Mouse (Mus musculus): ENCODE measurements around the gene Arpc5l. TPM values are rescaled to one million over a fixed set of nuclear protein-coding genes. Genes with fewer than 3 reads are reported as not detected.

Arpc5l gene
- 100 to 1,000 TPM; 100 to 107 TPM for total RNA-seq (2021)
- long read RNA-seq, experiment 1, full-length matches to known transcripts = 8 of 18 reads
- long read RNA-seq, experiment 1, partial matches to known transcripts = 0 of 18 reads
- long read RNA-seq, experiment 1, other reads (novel, unspliced or antisense) = 10 of 18 reads
- long read RNA-seq, experiment 2, full-length matches to known transcripts = 10 of 15 reads
- long read RNA-seq, experiment 2, partial matches to known transcripts = 0 of 15 reads
- long read RNA-seq, experiment 2, other reads (novel, unspliced or antisense) = 5 of 15 reads

- intact Hi-C loops (cut with DNase I) = no loop called here
- DNase-seq (ENCODE audit: low spot score in 2 of 2) = peak; percentile 92 to 93
These were observed at the start of gene Arpc5l for GRCm38 (mm10) chr2:39004880-39005435. Arpc5l (plus strand) TSS chr2:39005348.

GRCm38 (mm10) chr2:38956062-38956461 lies 49.1 kb upstream of the Arpc5l start:
- intact Hi-C loops (cut with DNase I) = no loop called here
- DNase-seq (ENCODE audit: low spot score in 2 of 2) = no peak

- no peak for DNase-seq (ENCODE audit: low spot score in 2 of 2)
- intact Hi-C loops (cut with DNase I) = no loop called here
These were observed 47.4 kb upstream of the Arpc5l start for GRCm38 (mm10) chr2:38957671-38958223.

- no peak for DNase-seq (ENCODE audit: low spot score in 2 of 2)
- intact Hi-C loops (cut with DNase I) = no loop called here
These were observed 41.0 kb upstream of the Arpc5l start for GRCm38 (mm10) chr2:38964198-38964597.

- no peak for DNase-seq (ENCODE audit: low spot score in 2 of 2)
- intact Hi-C loops (cut with DNase I) = no loop called here
These were observed 35.5 kb upstream of the Arpc5l start for GRCm38 (mm10) chr2:38969650-38970049.

DNA sequence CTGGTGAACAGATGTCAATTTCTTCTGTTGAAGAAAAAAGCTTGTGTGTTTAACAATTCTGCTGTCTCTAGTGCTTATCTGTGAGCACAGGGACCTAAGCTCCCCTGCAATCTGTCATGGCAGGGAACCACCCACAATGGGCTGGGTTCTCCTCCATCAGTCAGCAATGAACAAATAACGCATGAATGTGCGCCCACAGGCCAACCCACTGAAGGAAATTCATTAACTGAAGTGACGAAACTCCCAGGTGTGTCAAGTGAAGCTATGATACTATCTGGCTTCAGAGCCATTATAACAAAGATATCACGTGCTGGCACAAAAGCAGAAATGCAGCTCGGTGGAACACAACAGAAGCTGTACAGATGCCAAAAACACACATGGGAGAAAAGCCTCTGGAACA lies 35.1 kb upstream of the Arpc5l start:
- intact Hi-C loops (cut with DNase I) = no loop called here
- DNase-seq (ENCODE audit: low spot score in 2 of 2) = no peak

GRCm38 (mm10) chr2:38973223-38973622 lies 31.9 kb upstream of the Arpc5l start:
- intact Hi-C loops (cut with DNase I) = no loop called here
- no peak for DNase-seq (ENCODE audit: low spot score in 2 of 2)

DNA sequence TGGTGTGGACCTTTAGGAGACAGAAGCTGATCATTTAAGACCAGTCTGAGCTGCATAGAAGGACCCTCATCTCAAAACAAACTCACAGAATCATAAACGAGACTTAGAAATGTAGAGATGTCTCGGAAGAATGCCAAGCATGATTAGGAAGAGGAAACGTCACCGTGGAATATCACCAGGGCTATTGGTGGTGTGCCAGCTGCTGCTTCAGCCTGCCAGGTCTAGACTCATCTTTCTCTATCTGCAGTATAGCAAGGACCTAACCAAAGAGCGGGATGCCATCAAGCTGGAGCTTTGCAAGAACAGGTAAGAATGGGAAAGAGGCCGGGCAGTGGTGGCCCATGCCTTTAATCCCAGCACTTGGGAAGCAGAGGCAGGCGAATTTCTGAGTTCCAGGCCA lies 31.4 kb upstream of the Arpc5l start:
- intact Hi-C loops (cut with DNase I) = no loop called here
- peak in 1 of 2 experiments; percentile 17 for DNase-seq (ENCODE audit: low spot score in 2 of 2)

- intact Hi-C loops (cut with DNase I) = no loop called here
- no peak for DNase-seq (ENCODE audit: low spot score in 2 of 2)
These were observed 31.0 kb upstream of the Arpc5l start for GRCm38 (mm10) chr2:38974171-38974570.

DNA sequence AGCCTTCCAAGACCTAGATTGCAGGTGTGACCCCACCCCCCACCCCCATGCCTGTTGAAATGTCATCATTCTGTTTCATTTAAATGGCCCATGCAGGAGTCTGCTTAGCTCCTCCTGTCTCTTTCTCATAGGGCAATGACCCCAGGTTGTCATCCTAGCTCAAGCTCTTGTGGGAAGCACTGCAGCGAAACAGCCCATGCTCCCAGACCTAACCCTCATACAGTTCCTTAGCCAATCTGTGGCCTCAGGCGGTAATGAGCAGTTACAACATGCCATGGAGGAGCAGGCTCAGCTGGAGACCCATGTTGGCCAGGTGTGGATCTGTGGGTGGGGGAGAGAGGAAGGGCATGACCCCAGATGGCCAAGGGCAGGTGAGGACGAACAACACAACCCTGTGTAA lies 30.0 kb upstream of the Arpc5l start:
- no peak for DNase-seq (ENCODE audit: low spot score in 2 of 2)

GRCm38 (mm10) chr2:38975941-38976805 lies 29.0 kb upstream of the Arpc5l start:
- intact Hi-C loops (cut with DNase I) = no loop called here
- DNase-seq (ENCODE audit: low spot score in 2 of 2) = no peak

More for the DNA sequence above, 30.0 kb upstream of the Arpc5l start:
- intact Hi-C loops (cut with DNase I) = no loop called here

DNA sequence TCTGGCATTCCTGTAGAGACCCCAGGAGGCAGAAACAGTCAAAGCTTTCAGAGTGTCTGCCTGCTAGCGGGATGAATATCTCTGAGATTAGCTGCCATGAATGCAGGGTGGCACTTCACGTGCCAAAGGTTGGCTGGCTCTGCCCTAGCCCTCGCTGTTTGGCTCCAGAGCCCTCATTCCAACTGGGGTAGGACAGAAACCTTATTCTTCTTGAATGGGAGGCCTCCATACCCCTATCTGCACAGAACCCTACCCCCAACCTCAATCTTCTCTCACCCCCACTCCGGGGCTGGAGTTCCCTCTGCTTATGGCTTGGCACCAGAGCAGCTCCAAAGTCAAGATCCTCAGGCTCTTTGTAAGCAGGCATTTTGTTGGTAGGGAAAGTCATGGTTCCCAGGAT lies 27.3 kb upstream of the Arpc5l start:
- intact Hi-C loops (cut with DNase I) = no loop called here
- DNase-seq (ENCODE audit: low spot score in 2 of 2) = no peak

DNA sequence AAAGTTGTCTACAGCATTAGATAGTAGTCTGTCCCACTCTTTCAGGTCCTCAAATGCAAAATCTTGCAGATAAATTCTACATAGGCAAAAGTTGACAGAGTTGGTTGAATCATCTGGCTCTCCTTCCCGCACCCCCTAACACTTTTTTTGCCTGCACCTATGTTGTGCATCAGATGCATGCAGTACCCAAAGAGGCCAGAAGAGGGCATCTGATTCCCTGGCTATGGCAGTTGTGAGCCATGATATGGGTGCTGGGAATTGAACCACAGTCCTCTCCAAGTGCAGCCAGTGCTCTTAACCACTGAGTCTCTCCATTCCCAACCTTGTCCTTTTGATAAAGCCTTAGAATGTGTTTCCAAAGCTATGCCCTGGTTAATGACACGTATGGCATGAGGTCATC lies 21.7 kb upstream of the Arpc5l start:
- intact Hi-C loops (cut with DNase I) = no loop called here
- DNase-seq (ENCODE audit: low spot score in 2 of 2) = no peak

GRCm38 (mm10) chr2:38986580-38986979 lies 18.6 kb upstream of the Arpc5l start:
- no peak for DNase-seq (ENCODE audit: low spot score in 2 of 2)
- intact Hi-C loops (cut with DNase I) = no loop called here

- DNase-seq (ENCODE audit: low spot score in 2 of 2) = no peak
- intact Hi-C loops (cut with DNase I) = no loop called here
These were observed 17.8 kb upstream of the Arpc5l start for GRCm38 (mm10) chr2:38987371-38987770.

- intact Hi-C loops (cut with DNase I) = no loop called here
- no peak for DNase-seq (ENCODE audit: low spot score in 2 of 2)
These were observed 17.2 kb upstream of the Arpc5l start for GRCm38 (mm10) chr2:38987803-38988510.

DNA sequence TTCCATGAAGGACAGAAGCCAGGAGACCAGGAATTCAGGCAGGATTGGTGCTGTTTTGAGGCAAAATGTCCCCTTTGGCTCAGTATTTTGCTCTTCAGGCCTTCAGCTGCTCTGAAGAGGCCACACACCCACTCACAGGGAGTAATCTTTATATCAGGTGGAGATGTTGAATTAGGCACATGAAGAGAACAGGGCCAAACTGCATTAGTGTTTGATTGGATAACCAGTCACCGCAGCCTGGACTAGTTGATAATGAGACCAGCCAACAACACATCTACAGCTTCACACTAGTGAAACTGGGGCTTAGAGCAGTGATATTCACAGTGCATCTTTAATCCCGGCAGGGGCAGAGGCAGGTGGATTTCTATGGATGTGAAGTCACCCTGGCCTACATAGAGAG lies 16.2 kb upstream of the Arpc5l start:
- intact Hi-C loops (cut with DNase I) = no loop called here
- no peak for DNase-seq (ENCODE audit: low spot score in 2 of 2)

DNA sequence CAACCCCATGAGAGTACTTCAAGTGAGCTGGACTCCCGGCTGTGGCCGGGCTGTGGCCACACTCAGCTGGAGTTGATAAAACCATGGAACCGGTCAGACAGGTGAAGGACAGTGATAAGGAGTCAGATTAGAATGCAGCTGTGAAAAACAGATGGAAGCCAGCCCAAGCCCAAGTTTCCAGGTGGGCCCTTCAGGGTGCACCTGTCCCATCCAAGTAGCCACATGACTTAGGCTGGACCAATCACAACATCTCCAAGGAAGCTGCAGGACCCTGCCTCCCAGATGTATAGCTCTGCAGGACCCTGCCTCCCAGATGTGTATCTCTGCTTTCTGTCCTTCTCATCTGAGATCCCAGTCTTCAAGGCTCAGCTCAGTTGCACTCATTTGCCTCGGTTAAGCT lies 13.1 kb upstream of the Arpc5l start:
- intact Hi-C loops (cut with DNase I) = no loop called here
- no peak for DNase-seq (ENCODE audit: low spot score in 2 of 2)

- intact Hi-C loops (cut with DNase I) = no loop called here
- DNase-seq (ENCODE audit: low spot score in 2 of 2) = no peak
These were observed 12.7 kb upstream of the Arpc5l start for GRCm38 (mm10) chr2:38992452-38992851.
